Mouse (Mus musculus): Measurements from ENCODE around the gene Haus7. TPM values are rescaled to one million over a fixed set of nuclear protein-coding genes. Genes with fewer than 3 reads are reported as not detected.

Haus7 gene
- polyA plus RNA-seq, 2 experiments: 26.9 to 37.4 TPM

DNA sequence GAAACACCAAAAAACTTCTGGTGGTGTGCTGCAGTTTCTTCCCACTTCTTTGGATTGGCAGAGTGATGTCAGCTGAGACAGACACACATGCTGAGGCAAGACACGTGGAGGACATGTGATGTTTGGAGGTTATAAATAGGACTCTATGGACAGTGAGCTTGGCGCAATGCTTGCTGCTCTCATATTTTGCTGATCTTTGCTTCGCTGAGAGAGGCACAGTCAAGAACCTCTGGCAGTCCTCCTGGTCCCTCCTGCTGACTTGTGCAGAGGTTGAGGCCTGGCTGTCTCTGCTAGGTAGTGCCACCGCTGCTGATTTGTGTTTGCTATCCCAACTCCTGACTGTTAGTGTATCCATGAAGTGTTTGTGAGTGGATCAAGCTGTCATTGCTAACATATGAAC is 67.4 kb downstream of the Haus7 start:
- Histone ChIP-seq H3K27ac (no peak overlapping the region), H3K4me2 (ENCODE audit: low read depth) (no peak overlapping the region), H3K9ac (replicated peaks) (no peak overlapping the region), H3K4me3 (ENCODE audit: insufficient read depth in 1 of 2, low read depth in 2 of 2, low read length in 2 of 2) (no peak overlapping the region), H3K4me1 (replicated peaks; ENCODE audit: control insufficient read depth in 2 of 2, insufficient read depth in 2 of 2, low read length in 1 of 2) (no peaks in the 10 kb centered on the region), H3K9me3 (ENCODE audit: control insufficient read depth, low read length) (no peaks in the 10 kb centered on the region), H3K27me3 (ENCODE audit: control insufficient read depth, insufficient read depth, low read length) (no peaks in the 10 kb centered on the region), H3K36me3 (replicated peaks; ENCODE audit: control insufficient read depth, insufficient read depth, low read depth) (no peaks in the 10 kb centered on the region)
- ATAC-seq (ENCODE audit: insufficient read depth) (no peak), DNase-seq (ENCODE audit: low read depth in 3 of 3, low spot score in 3 of 3) (no peak)
- 69% methylated on average over 4 of the region's 4 CpGs for WGBS (ENCODE audit: insufficient replicate concordance)
- no peak for TF ChIP-seq EP300 (IDR thresholded peaks at IDR 0.05; ENCODE audit: low read depth)
- no peak for TF ChIP-seq CTCF (IDR thresholded peaks at IDR 0.05; ENCODE audit: low read depth)

Other genes with a start within 250 kb of the Haus7 start
- 0.73 and 1.9 TPM in 2 replicates for gene Xlr4b, start 244.7 kb downstream of the Haus7 start, polyA plus RNA-seq (2012; rRNA removed)
- 1.2 and 2.9 TPM in 2 replicates for gene Xlr4b, start 244.7 kb downstream of the Haus7 start, polyA plus RNA-seq (2014; fragmentation: Nextera tagmentation; extraction: Ambion mirVana)
- gene F8a, start 230.8 kb downstream of the Haus7 start, polyA plus RNA-seq (2012; rRNA removed): 1.5 and 1.9 TPM in 2 replicates
- 2.4 and 2.9 TPM in 2 replicates for gene F8a, start 230.8 kb downstream of the Haus7 start, polyA plus RNA-seq (2014; fragmentation: Nextera tagmentation; extraction: Ambion mirVana)
- 0.12 and 0.19 TPM in 2 replicates for gene Xlr4c, start 215.9 kb downstream of the Haus7 start, polyA plus RNA-seq (2012; rRNA removed)
- gene Xlr4c, start 215.9 kb downstream of the Haus7 start, polyA plus RNA-seq (2014; fragmentation: Nextera tagmentation; extraction: Ambion mirVana): 0.20 and 0.49 TPM in 2 replicates
- not detected in 2 replicates for gene Xlr3c, start 193.7 kb downstream of the Haus7 start, polyA plus RNA-seq (2012; rRNA removed)
- not detected in 2 replicates for gene Xlr3c, start 193.7 kb downstream of the Haus7 start, polyA plus RNA-seq (2014; fragmentation: Nextera tagmentation; extraction: Ambion mirVana)
- not detected in 2 replicates for gene Xlr5a, start 166.1 kb downstream of the Haus7 start, polyA plus RNA-seq (2012; rRNA removed)
- gene Xlr5a, start 166.1 kb downstream of the Haus7 start, polyA plus RNA-seq (2014; fragmentation: Nextera tagmentation; extraction: Ambion mirVana): not detected in 2 replicates
- gene Xlr5c, start 166.1 kb downstream of the Haus7 start, polyA plus RNA-seq (2012; rRNA removed): not detected in 2 replicates
- not detected in 2 replicates for gene Xlr5c, start 166.1 kb downstream of the Haus7 start, polyA plus RNA-seq (2014; fragmentation: Nextera tagmentation; extraction: Ambion mirVana)
- not detected in 2 replicates for gene Gm45015, start 122.2 kb downstream of the Haus7 start, polyA plus RNA-seq (2012; rRNA removed)
- gene Gm45015, start 122.2 kb downstream of the Haus7 start, polyA plus RNA-seq (2014; fragmentation: Nextera tagmentation; extraction: Ambion mirVana): not detected in 2 replicates
- gene Zfp275, start 116.4 kb downstream of the Haus7 start, polyA plus RNA-seq (2012; rRNA removed): 2.5 and 3.1 TPM in 2 replicates
- 1.9 and 2.2 TPM in 2 replicates for gene Zfp275, start 116.4 kb downstream of the Haus7 start, polyA plus RNA-seq (2014; fragmentation: Nextera tagmentation; extraction: Ambion mirVana)
- not detected in 2 replicates for gene Gm18336, start 60.3 kb downstream of the Haus7 start, polyA plus RNA-seq (2012; rRNA removed)
- gene Gm18336, start 60.3 kb downstream of the Haus7 start, polyA plus RNA-seq (2014; fragmentation: Nextera tagmentation; extraction: Ambion mirVana): not detected in 2 replicates
- 0.01 TPM in 2 replicates for gene Zfp92, start 47.9 kb downstream of the Haus7 start, polyA plus RNA-seq (2012; rRNA removed)
- not detected in 2 replicates for gene Zfp92, start 47.9 kb downstream of the Haus7 start, polyA plus RNA-seq (2014; fragmentation: Nextera tagmentation; extraction: Ambion mirVana)
- gene Trex2, start 23.7 kb downstream of the Haus7 start, polyA plus RNA-seq (2012; rRNA removed): not detected in 2 replicates
- not detected in 2 replicates for gene Trex2, start 23.7 kb downstream of the Haus7 start, polyA plus RNA-seq (2014; fragmentation: Nextera tagmentation; extraction: Ambion mirVana)
- gene Bgn, start 24.6 kb upstream of the Haus7 start, polyA plus RNA-seq (2012; rRNA removed): 19.0 and 20.6 TPM in 2 replicates
- 11.1 and 11.8 TPM in 2 replicates for gene Bgn, start 24.6 kb upstream of the Haus7 start, polyA plus RNA-seq (2014; fragmentation: Nextera tagmentation; extraction: Ambion mirVana)
- 0.01 TPM in 1 of 2 replicates, not detected in the other for gene Atp2b3, start 44.0 kb upstream of the Haus7 start, polyA plus RNA-seq (2012; rRNA removed)
- not detected in 2 replicates for gene Atp2b3, start 44.0 kb upstream of the Haus7 start, polyA plus RNA-seq (2014; fragmentation: Nextera tagmentation; extraction: Ambion mirVana)
- 23.0 and 24.7 TPM in 2 replicates for gene Dusp9, start 180.4 kb upstream of the Haus7 start, polyA plus RNA-seq (2012; rRNA removed)
- gene Dusp9, start 180.4 kb upstream of the Haus7 start, polyA plus RNA-seq (2014; fragmentation: Nextera tagmentation; extraction: Ambion mirVana): 8.1 and 9.3 TPM in 2 replicates
- 0.89 and 0.93 TPM in 2 replicates for gene Pnck, start 201.1 kb upstream of the Haus7 start, polyA plus RNA-seq (2012; rRNA removed)
- gene Pnck, start 201.1 kb upstream of the Haus7 start, polyA plus RNA-seq (2014; fragmentation: Nextera tagmentation; extraction: Ambion mirVana): 0.96 TPM in 2 replicates
- 1.7 and 2.0 TPM in 2 replicates for gene Slc6a8, start 214.1 kb upstream of the Haus7 start, polyA plus RNA-seq (2012; rRNA removed)
- gene Slc6a8, start 214.1 kb upstream of the Haus7 start, polyA plus RNA-seq (2014; fragmentation: Nextera tagmentation; extraction: Ambion mirVana): 0.29 and 0.34 TPM in 2 replicates